Mouse (Mus musculus): ENCODE results near the gene Il16. TPM values are rescaled to one million over a fixed set of nuclear protein-coding genes. Genes with fewer than 3 reads are reported as not detected.
"Not testable (repeated sequence)": the region's sequence is repeated elsewhere in the genome, so short reads cannot be mapped to it uniquely, and the experiment has no call there.

Gene Il16
- total RNA-seq, 4 experiments from 2014 or later = 2.3 to 4.0 (median 2.8) TPM

DNA sequence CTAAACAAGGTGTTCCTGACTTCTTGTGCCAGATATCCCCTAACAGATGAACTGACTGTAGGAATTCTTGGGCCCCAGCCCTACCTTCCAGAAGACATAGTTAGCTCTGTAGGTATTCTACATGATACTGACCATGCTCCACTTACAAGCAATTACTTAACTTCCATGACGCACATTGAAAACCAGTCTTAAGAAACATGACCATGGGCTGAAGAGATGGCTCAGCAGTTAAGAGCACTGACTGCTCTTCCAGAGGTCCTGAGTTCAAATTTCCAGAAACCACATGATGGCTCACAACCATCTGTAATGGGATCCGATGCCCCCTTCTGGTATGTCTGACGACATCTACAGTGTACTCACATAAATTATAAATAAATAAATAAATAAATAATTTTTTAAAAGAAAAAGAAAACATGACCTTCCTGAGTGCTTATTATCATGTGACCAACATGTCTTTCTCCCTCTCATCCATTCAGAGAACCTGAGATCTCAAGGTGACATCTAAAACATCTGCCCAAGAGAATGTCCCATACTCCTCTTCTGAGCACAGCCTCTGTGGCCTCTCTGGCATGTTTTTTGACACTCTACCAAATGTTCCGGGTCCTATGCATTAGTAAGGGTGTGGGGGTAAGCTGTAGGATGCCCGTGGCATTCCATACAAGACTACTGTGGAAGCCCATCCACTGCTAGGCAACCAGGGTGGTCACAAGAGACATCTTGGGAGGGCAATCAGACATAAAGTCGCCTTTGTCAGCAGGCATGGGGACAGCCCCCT, 9.0 kb downstream of the Il16 start:
- no peak for DNase-seq (ENCODE audit: low spot score in 2 of 2)

DNA sequence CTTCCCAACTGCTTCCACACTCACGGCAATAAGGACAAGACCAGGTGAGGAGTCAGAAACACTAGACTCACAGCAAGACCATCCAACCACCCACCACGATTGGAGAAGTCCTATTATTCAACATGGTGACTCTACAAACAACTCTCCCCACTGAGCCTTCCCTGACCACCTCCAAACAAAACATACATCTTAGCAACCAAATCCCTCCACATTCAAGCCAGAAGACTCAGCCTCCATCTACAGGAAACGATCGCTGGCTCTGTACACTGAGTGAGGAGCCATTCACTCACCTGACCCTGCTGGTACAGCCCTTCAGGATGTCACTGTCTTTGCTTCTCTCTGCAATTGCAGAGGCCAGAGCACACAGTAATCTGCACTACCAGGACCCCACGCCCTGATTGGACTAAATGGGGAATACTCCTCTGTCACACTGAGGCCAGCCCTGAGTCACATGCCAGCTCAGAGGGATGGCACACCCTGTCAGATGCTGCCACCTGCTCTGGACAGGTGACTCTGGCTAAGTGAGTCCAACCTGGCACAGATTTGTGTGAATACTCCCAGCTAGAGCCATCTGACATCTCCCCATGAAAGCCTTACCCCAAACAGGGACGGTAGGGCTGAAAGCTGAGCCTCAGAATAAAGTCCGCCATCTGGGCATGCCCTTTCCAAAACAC, 10.3 kb downstream of the Il16 start:
- DNase-seq (ENCODE audit: low spot score in 2 of 2) = no peak

DNA sequence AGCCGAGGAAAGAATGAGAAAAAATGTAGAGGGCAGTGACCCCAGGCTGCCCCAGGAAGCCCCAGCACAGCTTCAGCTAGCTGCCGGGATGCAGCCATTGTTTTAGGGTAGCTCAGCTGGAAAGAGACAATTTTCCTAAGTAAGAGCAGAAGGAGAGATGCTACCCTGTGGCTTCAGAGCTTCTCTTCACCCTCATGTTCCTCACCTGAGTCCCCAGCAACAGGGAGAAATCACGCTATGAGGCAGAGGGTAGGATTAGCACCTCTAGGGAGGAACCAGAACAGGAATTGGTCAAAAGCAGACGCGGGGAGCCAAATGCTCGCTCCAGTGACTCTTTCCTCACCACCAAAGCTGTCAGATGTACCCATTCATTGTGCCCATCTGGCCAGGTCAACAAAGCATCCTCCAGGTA, 10.8 kb downstream of the Il16 start:
- no peak for DNase-seq (ENCODE audit: low spot score in 2 of 2)

DNA sequence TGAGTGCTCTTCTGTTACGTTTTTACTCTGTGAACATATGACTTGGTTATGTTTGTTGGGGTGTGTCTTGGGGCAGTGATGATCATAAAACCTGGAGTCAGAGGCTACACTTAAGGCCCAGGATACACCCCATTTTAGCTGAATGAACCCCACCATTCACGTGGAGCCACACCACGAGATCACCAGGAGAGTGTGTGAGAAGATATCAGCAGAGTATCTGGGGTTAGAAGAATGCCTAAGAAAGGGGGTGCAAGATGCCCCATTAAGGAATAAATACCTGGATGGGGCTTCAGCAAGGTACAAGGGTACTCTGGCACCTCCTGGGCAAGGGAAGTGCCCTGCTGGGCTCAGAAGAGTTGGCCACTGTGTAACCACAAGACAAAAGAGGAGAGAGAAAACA, 11.3 kb downstream of the Il16 start:
- no peak for DNase-seq (ENCODE audit: low spot score in 2 of 2)

DNA sequence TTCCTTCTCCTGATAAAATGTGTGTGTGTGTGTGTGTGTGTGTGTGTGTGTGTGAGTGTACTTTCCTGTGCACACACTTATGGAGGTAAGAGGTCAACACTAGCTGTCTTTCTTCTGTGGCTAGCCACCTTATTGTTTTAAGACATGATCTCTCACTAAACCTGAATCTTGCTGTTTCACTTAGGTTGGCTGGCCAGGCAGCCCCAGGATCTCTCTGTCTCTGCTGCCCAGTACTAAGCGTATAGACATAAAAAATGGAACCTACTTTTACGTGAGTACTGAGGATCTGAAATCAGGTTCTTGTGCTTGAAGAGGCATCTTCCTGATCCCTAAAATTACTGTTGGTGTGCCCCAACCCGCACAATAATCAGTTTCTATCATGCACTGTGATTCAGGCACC, 12.7 kb downstream of the Il16 start:
- no peak for DNase-seq (ENCODE audit: low spot score in 2 of 2)

DNA sequence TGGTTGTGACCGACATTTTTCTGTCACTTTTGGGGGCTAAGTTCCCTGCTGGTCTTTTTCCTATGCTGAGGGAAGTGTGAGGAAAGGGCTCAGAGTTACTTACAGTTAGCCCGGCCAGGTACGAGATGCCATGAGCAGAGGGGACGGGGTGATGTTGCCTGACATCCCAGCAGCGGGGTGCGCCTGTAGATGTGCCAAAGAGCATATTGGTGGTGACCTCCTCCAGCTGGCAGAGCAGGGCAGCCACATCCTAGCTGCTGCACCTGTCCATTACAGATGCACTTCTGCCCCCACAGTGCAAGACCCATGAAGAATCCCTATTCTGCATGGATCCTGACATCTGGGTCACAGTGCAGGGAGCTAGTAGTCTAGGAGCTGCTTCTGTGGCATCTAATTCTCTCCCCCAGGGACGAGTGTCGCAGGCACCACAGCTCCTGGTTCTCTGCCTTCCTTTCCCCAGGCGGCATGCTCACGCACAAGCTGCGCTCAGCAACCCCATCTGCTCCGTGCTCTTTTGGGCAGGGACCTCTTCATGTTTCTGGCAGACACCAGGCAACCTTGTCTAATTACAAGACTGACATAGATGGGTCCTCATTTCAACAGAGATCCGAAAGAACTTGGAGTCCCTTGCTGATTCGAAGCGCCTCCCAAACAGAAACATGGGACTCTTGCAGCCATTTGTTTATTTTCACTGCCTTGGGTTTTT, 13.4 kb downstream of the Il16 start:
- no peak for DNase-seq (ENCODE audit: low spot score in 2 of 2)

DNA sequence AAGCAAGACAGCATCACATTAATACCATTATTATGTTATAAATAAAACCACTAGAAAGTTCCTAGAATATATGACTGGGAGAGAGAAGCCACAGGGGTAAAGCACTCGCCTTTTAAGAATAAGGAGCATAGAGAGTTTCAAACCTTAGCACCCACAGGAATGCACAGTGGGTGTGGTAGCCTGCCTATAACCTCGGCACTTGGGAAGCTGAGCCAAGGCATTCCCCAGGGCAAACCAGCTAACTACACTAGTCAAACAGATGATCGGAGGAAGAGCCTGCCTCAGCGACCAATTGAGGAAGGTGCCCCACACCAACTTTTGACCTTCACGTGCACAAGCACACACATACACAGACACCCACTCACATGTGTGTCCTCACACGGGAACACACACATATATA, 14.2 kb downstream of the Il16 start:
- DNase-seq (ENCODE audit: low spot score in 2 of 2) = no peak

DNA sequence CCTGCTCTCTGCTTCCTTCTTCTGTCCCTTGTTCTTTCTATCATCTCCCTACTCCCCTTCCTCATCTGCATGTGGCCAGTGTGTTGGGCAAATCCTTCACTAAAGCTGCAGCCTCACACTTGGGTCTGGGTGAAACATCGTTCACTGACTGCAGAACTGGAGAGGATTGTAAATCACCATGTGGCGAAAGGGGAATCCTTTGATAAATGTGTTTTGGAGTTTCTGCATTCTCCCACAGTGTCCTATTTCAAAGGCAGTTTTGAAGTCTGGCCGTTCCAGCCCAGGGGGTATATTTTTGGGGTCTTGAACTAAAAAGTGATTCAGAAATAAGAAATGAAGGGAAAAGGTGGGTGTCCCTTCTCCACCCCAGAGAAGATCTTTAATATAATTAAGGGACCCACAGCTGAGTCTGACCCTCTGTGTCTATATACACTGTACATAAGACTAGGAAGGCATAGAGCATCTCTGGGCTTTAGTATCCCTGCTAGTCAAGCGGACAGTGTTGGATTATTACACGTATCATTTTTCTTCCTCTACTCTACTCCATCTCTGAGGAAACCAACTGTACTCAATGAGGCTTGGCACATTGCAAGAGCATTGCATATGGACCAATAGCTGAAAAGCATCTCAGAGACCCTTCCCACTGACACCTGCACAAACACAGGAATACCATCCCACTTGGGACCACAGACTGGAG, 18.4 kb downstream of the Il16 start:
- no peak for DNase-seq (ENCODE audit: low spot score in 2 of 2)

DNA sequence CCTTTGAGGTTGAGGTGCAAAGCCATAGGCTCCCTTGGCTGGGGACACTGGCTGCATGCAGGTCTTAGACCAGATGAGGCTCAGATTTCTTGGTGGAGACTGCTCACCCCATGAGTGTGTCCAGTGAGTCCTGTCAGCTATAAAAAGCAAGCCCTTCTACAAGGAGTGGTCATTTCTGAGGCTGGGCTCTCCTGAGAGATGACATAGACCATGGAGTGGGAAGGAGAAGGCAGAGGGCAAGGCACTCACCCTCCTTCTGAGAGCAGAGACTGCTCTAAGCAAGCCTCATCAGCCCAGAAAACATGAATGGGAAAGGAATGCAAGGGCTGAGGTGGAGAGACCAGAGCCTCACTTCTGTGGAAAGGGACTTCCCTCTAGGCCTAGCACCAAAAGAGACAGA, 19.7 kb downstream of the Il16 start:
- no peak for DNase-seq (ENCODE audit: low spot score in 2 of 2)

DNA sequence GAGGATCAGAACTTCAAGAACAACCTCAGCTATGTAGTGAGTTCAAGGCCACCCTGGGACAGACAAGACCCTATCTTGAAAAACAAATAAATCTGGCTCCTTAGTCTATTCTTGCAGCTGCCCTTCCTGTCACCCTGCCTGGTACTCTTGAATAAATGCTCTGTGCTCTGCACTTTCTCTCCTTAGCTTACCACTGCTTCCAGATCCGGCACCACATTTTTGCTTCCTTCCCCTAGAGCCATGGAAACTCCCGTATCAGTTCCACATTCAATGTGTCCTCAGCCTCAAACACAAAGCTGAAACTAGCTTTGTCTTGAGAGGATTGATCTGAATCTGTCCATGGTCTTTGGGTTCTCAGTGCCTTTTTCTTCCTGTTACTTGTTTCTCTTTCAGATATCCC, 21.0 kb downstream of the Il16 start:
- DNase-seq (ENCODE audit: low spot score in 2 of 2) = no peak

DNA sequence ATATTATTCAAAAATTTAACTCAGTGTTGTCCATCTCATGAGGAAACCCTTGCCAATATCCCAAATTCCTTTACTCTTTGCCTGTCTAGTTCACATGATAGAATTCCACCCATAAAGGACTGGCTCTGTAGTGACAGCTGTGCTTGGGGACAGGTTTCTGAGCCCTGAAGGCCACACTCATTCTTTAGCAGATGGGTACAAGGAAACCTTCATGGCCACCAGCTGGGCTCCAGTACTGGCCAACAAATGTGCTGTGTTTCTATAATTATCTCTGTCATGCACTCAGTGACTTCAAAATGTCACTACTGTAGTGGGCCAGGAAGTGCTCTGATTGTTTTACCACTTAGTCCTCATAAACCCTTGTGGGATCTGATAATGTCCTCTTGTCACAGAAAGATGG, 21.6 kb downstream of the Il16 start:
- DNase-seq (ENCODE audit: low spot score in 2 of 2) = no peak

DNA sequence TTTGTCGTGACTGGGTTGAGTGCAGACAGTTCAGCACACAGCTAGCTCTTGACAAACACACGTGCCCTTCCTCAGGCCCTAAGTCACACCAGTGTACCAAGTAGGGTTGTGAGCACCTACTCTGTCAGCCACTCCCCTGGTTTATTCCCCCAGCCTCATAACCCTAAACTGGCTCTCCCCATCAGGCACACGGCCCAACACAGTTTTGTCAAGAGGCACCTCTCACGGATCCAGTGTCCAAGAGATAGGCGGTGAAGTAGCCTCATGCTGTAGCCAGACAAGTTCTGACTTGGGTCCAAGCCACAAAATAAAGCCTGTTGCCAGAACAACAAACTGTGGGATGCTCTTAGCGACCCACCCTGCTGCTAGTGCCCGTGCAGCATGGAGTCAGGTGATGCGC, 22.3 kb downstream of the Il16 start:
- no peak for DNase-seq (ENCODE audit: low spot score in 2 of 2)

DNA sequence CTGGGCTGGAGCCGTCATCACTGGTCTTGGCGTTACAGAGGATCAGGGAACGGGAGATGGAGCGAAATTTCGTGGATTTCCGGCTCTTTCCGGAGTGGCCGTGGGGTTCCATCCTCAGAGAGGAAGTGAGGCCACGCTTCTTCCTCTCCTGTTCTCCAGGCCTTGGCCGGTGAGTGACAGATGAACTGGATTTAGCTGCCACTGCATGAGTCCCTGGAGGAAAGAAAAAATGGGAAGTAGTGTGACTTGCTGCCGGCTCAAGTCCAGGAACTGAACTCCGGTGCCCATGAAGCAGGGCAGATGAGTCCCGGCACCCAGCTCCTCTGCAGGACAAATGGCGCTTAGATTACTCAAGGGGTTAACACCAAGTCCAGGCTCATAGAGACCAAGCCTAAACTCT, 23.0 kb downstream of the Il16 start:
- no peak for DNase-seq (ENCODE audit: low spot score in 2 of 2)

DNA sequence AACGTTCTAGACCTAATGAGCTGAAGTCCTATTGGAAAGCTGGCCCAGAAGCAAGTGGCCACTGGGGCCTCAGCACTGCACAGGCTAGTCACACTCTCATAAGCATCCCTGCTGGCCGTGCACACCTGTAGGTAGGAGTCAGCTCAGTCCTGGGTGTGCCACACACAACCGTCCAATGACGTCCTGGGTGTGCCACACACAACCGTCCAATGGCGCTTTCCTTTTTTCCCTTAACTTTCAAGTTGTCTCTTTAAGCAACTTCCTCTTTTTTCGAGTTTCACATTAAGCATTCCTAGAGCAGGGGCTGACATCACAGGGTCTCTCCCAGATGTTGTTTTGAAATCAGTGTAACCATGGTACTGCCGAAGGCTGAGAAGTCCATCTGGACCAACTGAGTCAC, 25.3 kb downstream of the Il16 start:
- DNase-seq (ENCODE audit: low spot score in 2 of 2) = no peak

DNA sequence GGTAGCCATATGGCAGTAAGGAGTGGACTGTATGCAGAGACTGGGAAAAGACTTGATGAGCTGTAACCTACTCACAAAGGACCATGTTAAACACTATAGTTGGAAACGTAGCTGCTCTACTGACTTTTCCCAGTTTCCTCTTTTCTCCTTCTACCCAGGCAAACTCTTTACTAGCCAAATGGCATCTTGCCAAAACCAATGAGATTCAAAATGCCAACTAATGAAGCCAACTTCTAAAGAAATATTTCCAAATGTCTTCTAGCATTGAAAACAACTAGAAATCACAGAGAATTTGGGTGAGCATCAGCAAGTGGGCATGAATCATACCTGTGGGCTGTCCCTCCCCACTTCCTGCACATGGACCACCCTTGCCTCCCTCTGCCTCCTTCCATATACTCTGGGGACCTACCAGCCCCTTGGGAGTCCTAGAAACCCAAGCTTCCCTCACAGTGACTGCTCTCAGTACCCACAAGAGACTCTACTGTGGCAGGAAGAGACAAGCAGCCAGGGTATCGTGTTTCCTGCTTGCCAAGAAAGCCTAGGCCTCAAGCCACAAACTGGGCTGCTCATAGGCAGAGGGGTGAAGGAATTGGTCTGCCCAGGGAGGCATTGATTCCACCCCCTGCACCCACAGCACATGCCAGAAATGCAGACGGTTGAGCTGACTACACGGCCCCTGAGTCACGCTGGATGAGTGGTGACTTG, 28.4 kb downstream of the Il16 start:
- no peak for DNase-seq (ENCODE audit: low spot score in 2 of 2)

DNA sequence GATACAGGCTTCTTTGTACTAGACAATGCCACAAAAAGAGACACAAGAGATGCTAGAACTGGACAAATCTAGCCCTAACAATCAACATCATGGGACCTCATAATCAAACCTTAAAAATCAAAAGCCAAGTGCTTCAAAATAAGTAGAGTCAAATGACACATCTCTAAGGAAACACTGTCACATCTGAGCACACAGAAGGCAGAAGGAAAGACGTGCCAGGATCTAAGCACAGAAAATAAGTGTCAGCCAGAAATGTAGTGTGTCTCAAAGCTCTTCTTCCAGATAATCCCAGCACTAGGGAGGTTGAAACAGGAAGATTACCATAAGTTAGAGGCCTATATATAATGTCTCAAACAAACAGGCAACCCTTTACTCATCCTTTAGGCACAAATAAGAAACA, 31.9 kb downstream of the Il16 start:
- no peak for DNase-seq (ENCODE audit: low spot score in 2 of 2)

DNA sequence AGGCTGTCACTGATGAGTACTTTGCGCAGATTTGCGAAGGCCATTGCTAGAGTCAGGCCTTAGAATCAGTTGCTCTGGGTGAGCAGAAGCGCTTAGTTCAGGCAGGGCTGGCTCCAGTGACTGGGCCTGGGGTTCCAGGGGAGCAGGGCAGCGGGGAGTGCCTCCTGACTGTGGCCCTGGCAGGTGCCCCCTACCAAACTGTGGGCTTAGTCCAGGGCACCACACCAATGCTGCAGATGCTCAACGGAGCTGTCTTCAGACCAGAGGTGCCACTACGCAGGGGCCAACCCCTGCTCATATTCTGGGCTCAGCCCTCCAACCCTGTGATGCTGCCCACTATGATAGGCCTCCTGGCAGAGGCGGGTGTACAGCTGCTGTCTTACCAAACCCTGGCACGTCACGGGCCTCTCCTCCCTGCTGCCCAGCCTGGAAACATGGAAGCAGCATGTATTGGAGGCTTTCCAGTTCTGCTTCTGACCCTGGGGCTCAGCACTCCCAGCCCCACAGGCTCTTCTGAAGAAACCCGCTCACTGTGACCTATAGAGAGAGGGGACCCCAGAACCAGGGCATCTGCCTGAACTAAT, 33.8 kb downstream of the Il16 start:
- not testable (repeated sequence) for DNase-seq (ENCODE audit: low spot score in 2 of 2)

DNA sequence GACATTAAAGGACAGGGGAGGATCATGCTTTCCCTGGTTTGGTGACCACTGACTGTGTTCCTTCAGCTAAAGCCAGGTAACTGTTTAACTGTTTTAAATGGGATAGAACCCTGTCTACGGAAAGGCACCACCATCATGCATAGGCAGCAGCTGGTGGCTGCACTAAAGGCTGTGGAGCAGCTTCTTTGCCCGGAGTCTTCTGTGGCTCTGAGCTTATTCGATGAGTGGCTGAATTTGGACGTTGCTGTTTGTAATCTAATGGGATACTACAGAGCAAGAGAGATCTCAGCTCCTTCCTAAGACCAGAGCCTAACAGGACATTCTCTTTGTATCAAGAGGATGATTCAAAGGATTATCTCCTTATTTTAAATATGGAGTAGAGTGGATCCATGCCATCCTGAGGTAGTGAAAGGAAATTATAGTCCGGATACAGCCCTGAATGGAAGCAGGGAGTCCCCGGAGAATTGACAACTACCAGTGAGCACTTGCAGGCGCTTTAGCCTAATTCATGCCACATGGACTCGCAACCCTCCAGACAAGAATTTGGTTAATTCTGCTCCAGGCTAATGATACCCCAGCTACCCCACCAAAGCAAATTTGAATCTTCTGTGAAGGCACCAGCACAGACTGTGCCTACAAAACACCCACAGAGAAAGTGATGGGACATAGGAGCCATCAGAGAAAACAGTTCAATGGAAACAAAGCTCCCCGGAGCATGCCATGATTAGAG, 42.3 kb downstream of the Il16 start:
- DNase-seq (ENCODE audit: low spot score in 2 of 2) = no peak

DNA sequence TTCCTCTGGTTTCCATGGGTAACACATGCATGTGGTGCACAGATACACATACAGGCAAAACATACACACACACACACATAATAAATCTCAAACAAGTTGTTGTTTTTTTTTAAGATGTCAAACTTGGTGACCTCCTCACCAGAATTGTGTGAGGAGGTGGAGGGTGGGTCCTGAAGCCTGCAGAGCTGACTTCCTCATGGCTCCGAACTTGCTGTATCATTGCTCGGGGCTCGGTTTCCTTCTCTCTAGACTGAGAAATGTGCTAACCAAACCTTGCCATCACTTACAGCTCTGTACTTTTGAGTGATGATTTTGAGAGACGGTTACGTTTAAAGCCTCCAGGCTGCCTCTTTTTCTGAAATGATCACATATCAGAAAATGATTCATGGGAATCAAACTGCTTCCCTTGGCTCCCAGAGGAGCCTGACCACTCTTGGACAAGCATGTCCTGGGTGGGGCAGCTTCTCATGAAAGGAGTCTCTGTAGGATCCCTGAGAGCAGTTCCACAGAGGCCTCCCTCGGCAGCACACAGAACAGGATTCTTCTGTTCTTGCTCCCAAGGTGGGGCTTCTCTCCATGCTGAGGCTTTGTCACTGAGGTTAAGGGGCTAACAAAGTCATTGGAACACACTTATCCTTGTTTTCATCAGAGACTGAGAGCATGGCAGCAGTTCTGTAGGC, 46.3 kb downstream of the Il16 start:
- DNase-seq (ENCODE audit: low spot score in 2 of 2) = no peak

Measured in left cerebral cortex, adult 8-10 months (tissue).